Mouse (Mus musculus) central nervous system, embryonic 14 days (tissue): ENCODE measurements around the gene Zkscan2. TPM values are rescaled to one million over a fixed set of nuclear protein-coding genes. Genes with fewer than 3 reads are reported as not detected.

ENCODE experiments used
- polyA plus RNA-seq: library from polyadenylated mRNA; depleted of rRNA; stranded (reverse); fragments of >200 nt; gene quantifications from 2 replicates; pipeline ENCODE4 v1.2.3, GENCODE M21; 2012; rRNA removed

Zkscan2 gene
- 26.0 and 26.1 TPM in 2 replicates for polyA plus RNA-seq

GRCm38 (mm10) chr7:123500239-123501219, at the start of gene Zkscan2:
Gene Zkscan2 (minus strand): TSS chr7:123500449.

GRCm38 (mm10) chr7:123462070-123462501, 38.2 kb downstream of the Zkscan2 start, which contains the start of gene Aqp8:
Gene Aqp8 (plus strand): TSS chr7:123462291.

Other genes with a start within 250 kb of the Zkscan2 start
- 63.2 and 65.5 TPM in 2 replicates for gene Lcmt1, start 130.7 kb downstream of the Zkscan2 start, polyA plus RNA-seq
- 22.4 and 26.0 TPM in 2 replicates for gene Arhgap17, start 130.5 kb downstream of the Zkscan2 start, polyA plus RNA-seq
- gene Aqp8, start 38.2 kb downstream of the Zkscan2 start, polyA plus RNA-seq, result not detected in 2 replicates